Mouse (Mus musculus) thymus, postnatal 10 days (tissue): ENCODE results near the gene Dus2.

Experiments
- DNase-seq, 2 experiments: peaks; one replicate each; pipeline ENCODE4 v3.0.0; 2021; ENCODE audit warnings: low spot score in 2 of 2

Dus2 gene

DNA sequence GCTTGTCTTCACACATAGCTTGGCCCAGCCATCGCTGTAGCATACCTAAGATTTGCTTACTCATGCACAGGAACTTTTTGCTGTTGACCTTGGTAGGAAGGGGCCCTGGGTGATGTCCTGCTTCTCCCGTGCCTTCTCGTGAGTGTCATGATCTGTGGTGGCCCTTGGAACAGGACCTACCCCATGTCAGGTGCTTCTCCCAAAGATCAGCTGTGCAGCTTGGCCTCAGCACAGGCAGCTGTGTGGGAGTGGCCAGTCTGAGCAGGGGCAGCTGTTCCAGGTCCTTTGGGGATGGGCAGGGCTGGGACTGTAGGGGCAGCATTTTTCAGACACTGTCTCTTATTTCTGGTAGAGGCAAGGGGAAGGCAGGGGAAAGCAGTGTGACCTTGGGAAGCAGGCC lies 53.0 kb downstream of the Dus2 start:
- no peak for DNase-seq

DNA sequence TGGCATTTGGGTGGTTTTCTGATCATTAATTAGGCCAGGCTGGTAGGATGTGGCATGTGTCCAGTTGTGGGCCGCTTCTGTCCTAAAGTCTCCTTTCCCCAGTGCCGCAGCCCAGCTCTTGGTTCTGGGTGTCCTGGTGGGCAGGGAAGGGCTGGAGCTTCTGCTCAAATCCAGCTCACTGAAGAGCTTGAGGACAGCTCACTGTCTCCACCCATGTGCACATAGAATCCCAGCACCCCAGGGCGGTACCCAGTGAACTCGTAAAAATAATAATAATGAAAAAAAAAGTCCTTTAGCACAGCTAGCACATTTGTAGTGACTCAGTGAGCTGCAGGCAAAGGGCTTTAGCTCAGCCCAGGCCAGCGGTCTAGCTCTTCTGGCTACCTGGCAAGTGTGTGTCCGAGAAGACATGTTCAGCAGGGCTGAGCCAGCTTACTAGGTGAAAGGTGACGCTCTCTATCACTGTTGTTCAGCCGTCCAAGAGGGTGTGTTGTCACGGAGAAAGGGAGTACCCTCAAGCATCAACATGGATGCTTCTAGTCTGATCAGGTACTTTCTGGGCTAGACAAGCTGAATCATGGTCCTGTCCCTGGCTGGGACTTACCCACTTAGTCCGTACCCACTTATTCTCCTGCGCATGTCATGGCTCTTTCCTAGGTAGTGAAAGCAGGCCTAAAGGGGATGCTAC lies 55.9 kb downstream of the Dus2 start:
- DNase-seq, result no peak

DNA sequence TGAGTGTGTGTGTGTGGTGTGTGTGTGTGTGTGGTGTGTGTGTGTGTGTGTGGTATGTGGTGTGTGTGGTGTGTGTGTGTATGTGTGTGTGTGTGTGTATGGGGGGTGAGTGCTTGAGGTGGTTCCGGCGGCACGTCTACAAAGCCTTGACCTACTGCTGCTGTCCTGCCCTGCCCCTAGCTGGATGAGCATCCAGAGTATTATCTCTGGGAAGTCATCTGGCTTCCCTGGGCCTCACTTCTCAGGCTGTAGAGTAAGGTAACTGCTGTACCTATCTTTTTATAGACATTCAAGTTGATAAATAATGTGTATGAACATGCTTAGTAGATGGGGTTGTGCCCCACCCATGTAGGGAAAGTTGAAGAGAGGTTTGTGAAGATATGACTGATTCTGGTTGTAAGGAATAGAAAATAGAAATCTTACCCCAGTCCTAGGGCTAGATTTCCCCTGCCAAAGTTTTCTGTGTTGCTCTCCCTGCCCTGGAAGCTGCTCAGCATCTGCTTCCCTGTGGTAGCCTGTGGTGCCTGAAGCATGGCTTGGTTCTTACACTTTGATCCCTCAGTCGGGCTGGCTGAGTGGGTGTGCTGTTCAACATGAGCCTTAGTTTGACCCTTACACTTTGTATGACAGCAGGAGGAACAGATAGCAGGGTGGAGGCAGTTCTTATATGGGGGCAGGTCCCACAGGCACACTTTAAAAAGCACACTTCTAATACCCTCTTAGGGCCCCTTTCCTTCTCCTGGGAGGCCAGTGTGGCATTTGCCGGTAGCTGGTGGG lies 56.9 kb downstream of the Dus2 start:
- no peak for DNase-seq

DNA sequence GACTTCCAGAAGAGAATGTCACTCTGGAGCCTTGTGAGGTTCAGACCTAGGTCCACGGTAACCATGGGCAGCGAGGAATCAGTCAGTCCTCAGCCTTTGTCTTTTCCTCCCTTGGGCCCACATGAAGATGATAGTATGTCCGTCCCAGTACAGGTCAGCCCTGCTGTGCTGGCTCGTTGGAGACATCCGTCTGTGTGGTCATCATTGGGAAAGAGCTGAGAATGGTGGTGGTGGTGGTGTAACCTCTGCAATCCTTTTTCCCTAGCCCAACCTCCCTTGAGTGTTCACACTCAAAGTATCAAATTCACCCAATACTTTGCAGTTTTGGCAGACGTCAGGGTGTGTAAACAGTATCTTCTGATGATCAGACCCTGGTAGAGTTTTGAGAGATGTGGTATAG lies 58.7 kb downstream of the Dus2 start:
- no peak for DNase-seq

DNA sequence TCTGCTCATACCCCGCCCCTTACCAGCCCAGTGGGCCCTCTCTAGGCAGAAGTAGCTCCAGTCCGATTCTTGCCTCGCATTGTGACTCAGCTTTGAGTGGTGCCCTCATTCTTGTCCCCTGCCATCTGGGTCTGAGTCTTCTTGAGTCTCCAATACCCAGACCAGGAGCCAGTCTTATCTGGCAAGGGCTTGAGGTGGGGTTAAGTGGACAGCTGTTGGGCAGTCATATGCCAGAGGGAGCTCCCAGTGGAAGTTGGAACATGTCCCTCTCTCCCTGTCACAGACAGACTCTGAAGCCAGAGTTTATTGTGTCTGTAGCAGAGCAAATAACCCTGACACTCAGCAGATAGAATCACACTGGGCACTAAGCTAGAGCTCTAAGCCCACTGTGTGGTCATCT lies 59.9 kb downstream of the Dus2 start:
- no peak for DNase-seq

DNA sequence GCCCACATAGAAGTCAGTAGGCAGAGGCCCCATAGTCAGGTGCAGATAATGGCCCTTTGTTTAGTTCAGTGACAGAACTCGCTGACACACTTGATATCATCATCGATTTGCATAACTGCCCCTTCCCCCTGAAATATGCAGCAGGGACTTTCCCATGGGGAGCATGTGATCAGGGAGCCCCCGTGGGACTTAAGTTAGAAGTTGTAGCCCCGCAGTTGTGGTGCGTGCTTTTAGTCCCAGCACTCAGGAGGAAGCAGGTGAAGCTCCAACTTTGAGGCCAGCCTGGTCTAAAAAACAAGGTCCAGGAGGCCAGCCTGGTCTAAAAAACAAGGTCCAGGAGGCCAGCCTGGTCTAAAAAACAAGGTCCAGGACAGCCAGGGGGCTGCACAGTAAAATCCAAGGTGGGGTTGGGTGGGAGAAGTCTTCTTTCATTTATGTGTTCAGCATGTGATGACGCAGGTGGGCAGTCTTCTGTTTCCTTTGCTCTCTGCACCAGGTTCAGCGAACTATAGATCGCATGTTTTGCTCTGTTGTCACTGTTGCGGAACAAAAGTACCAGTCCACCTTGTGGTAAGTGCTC lies 61.5 kb downstream of the Dus2 start:
- DNase-seq, result peak; percentile 41 to 44

DNA sequence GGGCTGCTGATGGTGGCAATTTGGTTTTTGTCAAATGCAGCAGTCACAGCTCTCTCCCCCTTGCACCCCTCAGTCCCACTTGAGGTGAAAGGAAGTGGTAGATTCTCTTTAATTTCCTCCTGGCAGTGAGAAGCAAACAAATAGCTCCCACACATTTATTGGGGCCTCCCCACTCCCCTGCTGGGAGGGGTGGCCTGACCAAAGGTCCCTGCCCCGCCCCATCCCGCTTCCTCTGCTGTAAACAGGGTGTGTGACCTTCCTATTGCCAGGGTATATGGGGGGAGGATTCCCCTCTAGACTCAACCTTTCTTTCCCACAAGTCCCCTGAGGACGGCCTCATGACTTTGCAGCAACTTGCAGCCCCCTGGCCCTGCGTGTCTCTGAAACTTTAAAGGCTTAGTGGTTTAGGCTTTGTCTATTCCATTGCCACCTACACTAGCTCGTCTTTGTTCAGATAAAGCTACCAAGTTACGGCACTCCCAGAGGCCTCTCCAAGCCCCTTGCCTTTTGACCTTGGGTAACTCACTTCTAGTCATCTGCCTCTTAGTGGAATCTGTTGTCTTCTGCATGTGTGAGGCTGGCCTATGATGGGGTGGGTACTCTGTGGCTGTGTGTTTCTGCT lies 63.2 kb downstream of the Dus2 start:
- DNase-seq, result peak; percentile 73 to 80

DNA sequence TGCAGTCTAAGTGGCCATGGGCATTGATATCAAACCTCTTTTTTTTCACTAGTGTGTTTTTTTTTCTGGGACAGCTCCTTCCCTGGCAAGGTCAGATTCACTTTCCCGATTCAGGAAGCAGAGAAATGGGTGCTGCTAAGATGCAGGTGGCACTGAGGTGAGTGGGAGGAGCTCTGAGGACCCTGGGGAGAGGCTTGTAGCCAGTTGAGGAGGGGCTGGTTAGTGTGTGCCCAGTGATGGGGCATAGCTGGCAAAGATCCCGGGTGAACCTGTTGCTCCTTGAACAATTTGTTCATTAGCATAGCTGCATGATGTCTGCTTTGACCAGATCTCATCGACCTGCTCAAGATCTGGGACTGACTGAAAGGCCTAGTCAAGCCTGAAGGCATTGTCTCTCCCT lies 63.9 kb downstream of the Dus2 start:
- DNase-seq, result peak; percentile 51 to 52

DNA sequence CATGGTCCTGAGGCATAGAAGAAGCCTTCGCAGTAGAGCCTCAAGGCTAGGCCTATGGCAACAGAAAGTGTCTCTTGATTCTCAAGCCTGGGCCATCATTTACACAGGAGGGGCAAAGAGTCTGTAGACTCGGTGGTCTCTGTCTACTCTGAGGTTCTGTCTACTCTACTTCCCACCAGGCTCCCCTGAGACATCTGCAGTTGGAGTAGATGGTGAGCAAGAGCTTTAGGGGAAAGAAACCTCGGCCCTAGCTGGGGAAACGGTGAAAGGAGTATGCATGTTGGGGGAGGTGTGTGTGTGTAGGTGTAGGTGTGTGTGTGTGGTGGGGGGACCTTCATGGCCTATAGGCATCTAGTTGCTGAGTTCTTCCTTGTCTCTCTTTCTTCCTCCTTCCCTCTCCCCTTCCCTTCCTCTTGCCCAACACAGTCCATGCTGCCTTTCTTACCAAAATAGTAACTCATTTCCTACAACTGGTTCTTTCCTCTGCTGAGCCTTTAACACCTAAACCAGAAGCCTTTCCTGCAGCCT lies 65.4 kb downstream of the Dus2 start:
- DNase-seq, result no peak

DNA sequence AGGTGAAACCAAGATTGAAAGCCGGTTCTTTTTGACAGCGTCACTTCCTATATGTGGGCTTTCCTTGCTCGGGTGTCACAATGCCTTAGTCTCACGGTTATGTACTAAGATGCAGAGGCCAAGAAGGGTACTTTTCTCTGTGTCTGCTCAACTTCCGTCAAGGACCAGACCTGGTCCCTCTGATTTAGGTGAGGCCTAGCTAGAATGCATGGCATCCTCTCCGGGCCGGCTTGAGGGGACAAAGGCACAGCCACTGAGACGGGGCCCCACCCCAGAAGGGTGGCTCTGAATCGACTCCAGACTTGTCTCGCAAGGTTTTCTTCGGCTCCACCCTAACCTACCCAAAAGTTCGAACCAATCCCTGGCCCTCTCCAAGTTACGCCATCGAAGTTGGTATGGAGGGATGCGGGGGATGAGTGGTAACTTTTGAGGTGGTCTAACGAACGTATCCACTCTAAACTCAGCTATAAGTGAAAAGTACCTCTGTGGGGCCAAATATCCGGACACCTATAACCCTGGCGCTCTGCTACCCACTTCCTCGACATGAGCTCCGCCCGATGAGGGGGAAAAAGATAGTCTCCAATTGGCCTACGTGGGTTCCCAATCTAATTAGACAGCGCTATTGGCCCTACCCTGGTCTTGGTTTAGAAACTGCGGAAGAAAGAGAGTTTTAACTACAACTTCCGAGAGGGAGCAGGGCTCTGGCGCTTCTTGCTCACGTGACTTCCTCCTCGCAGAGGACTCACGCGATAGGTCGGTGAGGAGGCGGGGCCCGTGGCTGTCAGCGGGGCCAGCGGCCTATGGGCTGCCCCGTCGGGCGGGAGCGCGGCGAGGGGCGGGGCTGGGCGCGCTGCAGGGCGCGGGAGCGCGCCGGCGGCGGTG lies 67.8 kb downstream of the Dus2 start, which contains the start of gene Nfatc3:
TSS of gene Nfatc3 (plus strand) at position 110 of the 882 bp plus-strand sequence.
- peak; percentile 97 to 99 for DNase-seq

DNA sequence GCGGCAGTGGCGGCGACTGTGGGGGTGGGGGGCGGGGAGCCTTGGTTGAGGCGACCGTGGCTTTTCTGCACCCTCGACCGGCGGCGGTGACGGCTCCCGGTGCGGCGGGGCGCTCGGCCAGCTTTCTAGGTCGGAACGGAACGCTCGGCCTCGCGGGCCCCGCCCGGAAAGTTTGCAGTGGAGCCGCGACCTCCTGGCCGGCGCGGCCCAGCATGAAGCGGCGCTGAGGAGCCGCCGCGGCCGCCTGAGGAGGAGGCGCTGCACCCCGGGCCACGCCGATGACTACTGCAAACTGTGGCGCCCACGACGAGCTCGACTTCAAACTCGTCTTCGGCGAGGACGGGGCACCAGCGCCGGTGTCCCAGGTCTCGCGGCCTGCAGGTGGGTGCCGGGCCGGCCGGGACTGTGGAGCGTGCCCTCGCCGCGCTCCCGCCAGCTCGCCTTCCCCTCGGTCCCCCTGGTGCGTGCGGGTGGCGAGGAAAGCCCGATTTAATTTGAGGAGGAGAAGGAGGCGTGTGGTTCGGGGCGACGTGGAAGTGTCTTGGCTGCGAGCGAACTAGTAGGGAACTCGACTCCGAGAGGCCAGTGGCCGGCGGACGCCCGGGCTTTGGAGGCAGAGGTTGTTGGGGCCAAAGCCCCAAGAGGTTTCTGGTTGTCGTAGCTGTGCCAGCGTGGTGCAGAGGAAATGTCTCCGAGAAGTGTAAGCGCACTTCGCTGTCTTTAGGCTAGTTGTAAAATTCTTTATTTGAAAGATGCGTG lies 68.7 kb downstream of the Dus2 start:
- DNase-seq, result peak in 1 of 2 experiments; percentile 56

DNA sequence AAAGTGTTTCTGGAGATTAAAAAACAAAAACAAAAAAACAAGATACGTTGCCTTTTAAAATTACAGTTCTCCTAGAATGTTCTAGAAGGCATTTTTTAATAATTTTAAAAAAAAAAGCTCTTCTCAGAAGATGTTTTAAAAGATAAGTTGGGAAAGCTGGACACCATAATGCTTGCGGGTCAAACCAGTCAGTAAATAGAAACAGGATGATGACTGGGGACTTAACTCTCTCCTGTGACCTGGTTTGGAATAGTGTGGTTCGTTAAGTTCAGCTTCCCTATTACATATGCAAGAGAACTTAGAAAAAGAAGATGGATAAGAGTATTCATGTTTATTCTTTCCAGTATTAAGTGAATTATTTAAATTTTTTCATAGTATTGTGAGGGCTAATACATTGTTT lies 69.4 kb downstream of the Dus2 start:
- DNase-seq, result no peak

DNA sequence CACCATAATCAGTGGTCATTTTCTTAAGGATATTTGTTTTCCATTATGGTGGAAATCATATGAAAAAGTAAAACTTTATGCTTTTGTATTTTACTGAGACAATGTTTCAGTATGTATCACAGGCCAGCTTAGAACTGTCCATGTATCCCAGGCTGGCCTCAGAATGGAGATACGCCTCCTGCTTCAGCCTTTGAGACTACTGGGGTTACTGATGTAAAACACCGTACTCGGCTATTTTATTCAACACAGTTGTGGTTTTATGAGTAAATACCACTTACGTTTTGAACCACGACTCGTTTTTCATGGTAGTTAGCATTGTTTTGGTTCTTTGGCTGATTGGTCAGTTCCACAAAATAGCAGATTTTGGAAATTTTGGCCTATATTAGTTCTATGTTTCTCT lies 70.5 kb downstream of the Dus2 start:
- no peak for DNase-seq

DNA sequence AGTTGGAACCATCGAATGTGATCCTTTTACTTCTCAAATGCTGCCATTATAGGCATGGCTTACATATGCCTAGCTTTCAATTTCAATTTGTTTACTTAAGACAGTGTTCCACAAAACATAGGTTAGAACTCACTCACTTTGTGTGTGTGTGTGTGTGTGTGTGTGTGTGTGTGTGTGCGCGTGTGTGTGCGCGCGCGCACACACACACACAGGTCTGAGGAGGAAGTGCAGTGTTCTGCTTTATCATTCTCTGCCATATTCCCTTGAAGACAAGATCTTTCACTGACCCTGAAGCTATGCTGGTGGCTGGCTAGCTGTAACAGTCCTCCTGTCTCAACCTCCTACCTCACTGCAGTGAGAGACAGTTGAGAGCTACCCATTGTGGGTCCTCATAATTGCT lies 71.9 kb downstream of the Dus2 start:
- no peak for DNase-seq

DNA sequence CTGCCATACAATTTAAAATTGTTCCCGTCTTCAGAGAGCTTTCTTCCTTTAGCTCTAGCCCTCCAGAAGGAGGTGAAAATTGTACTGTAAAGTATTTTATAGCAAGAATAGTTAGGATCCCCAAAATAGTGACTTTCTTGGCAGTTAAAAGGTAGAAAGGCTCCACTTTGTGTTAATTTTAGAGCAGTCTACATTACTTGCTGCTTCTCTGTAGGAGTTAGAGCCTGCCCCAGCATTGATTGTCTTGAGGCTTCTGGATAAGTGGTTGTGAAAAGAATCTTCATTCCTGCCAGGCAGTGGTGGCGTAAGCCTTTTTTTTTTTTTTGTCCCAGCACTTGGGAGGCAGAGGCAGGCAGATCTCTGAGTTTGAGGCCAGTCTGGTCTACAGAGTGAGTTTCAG lies 75.6 kb downstream of the Dus2 start:
- DNase-seq, result no peak

DNA sequence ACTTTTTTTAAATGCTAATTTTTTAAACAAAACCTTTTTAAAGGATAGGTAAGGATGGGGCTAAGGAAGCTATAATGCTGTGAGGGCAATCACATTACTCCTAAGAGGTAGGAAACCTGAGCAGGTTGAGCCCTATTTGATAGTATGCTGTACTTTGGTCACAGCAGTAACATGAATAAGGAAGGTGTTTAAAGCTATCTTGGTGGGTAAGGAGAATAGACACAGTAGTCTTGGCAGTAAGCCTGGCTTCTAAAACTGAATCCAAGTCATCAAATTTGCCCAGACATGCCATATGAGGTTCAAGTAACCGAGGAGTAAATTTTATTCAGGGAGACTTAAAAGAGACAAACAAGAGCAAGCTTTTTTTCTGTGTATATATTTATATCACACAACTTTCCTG lies 78.4 kb downstream of the Dus2 start:
- DNase-seq, result no peak

DNA sequence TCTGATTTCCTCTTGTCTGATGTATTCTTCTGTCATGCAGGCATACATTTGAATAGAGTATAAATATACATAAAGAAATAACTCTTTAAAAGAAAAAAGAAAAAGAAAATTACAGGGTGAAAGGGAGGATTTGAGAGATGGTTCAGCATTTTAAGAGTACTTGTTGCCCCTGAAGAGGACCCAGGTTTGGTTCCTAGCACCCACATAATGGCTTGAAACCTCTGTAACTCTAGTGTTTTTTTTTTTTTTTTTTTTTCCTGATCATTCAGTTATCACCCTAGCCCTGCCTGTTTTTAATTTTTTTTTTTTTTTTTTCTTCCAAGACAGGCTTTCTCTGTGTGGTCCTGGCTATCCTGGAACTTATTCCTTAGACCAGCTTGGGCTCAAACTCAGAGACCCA lies 81.0 kb downstream of the Dus2 start:
- no peak for DNase-seq

DNA sequence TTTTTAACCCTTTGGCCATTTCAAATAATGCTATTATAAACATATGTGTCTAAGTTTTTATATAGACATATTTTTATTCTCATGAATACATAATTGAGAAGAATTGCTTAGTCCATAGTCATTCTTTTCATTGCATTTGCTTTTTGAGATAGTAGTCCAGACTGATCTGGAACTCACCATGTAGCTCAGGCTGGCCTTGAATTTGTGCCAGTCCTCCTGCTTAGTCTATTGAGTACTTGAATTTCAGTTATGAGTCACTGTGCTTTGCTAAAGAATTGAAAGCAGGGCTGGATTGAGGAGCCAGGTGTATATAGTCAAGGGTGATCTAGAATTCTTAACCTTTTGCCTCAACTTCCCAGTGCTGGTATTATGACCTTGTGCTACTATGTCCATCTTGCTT lies 83.1 kb downstream of the Dus2 start:
- DNase-seq, result no peak

DNA sequence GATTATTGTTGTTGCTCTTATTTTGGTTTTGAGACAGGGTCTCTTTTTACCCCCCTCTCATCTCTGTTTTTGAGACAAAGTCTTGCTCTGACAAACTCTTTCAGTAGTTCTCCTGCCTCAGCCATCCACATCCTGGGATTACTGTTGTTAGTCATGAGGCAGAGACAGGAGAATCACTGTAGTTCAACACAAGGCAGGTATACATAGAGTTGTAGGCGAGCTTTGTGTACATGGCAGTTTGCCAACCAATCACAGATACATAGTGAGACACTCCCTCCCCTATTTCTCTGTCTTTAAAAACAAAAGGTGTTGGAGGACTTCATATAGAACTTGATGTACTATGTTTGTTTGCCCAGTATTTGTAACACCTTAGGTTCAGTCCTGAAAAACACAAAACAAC lies 83.5 kb downstream of the Dus2 start:
- no peak for DNase-seq

DNA sequence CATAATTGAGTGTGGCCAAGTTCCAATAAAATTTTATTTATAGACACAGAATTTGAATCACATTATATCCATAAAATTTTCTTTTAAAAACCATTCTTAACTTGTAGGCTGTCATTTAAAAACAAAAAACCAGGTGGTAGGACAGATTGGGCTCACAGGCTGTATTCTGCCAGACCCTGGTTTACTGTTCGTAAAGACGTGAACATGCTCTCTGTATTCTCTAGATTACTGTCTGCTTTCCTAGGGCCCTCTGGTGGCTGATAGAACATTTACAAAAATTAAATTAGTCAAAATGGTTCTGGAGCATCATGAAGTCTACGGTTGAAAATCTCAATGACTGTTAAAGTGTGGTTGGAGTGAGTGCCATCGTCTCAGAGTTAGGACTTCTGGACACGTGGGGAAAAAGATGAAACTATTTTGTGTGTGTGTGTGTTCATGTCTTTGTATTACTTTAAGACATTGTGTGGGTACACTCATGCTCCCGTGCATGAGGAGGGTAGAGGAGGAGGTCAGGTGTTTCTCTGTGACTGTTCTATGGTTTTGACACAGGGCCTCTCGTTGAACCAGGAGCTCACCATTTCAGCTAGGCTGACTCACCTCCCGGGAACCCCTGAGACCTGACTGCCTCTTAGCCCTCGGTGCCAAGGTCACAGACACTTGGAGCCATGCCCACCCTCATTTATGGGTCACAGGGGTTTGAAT lies 84.2 kb downstream of the Dus2 start:
- no peak for DNase-seq
